Mouse (Mus musculus) lung, embryonic 15.5 days (tissue): ENCODE data around the gene 1700017D01Rik. TPM values are rescaled to one million over a fixed set of nuclear protein-coding genes. Genes with fewer than 3 reads are reported as not detected.

Experiments used
- polyA plus RNA-seq: library from polyadenylated mRNA; unstranded; fragments of >200 nt; fragmentation: Nextera tagmentation; extraction: Ambion mirVana; gene quantifications from 2 replicates; pipeline ENCODE4 v1.2.1, GENCODE M21; 2015

1700017D01Rik gene
- polyA plus RNA-seq, 1 experiment from 2014 or later = not detected

Other genes with a start within 250 kb of the 1700017D01Rik start
- gene Tmem109, start 248.9 kb downstream of the 1700017D01Rik start, polyA plus RNA-seq = 138 TPM in 2 replicates
- gene Prpf19, start 235.6 kb downstream of the 1700017D01Rik start, polyA plus RNA-seq = 35.8 and 39.8 TPM in 2 replicates
- gene Zp1, start 210.2 kb downstream of the 1700017D01Rik start, polyA plus RNA-seq = not detected in 2 replicates
- 0.09 and 0.11 TPM in 2 replicates for gene Ptgdr2, start 193.7 kb downstream of the 1700017D01Rik start, polyA plus RNA-seq
- gene Ccdc86, start 181.6 kb downstream of the 1700017D01Rik start, polyA plus RNA-seq = 26.2 and 26.6 TPM in 2 replicates
- gene Ms4a10, start 156.2 kb downstream of the 1700017D01Rik start, polyA plus RNA-seq = not detected in 2 replicates
- gene Ms4a15, start 137.6 kb downstream of the 1700017D01Rik start, polyA plus RNA-seq = 0.27 TPM in 1 of 2 replicates, not detected in the other
- not detected in 2 replicates for gene Ms4a18, start 112.8 kb downstream of the 1700017D01Rik start, polyA plus RNA-seq
- 0.19 TPM in 1 of 2 replicates, not detected in the other for gene Ms4a8a, start 49.8 kb downstream of the 1700017D01Rik start, polyA plus RNA-seq
- gene 1700025F22Rik, start 34.4 kb upstream of the 1700017D01Rik start, polyA plus RNA-seq = not detected in 2 replicates
- not detected in 2 replicates for gene Ms4a13, start 65.9 kb upstream of the 1700017D01Rik start, polyA plus RNA-seq
- not detected in 2 replicates for gene Ms4a12, start 101.6 kb upstream of the 1700017D01Rik start, polyA plus RNA-seq
- not detected in 2 replicates for gene Ms4a1, start 135.4 kb upstream of the 1700017D01Rik start, polyA plus RNA-seq
- gene Ms4a5, start 153.0 kb upstream of the 1700017D01Rik start, polyA plus RNA-seq = not detected in 2 replicates
- 0.05 and 0.06 TPM in 2 replicates for gene Ms4a14, start 183.6 kb upstream of the 1700017D01Rik start, polyA plus RNA-seq
- gene Ms4a7, start 205.3 kb upstream of the 1700017D01Rik start, polyA plus RNA-seq = 4.4 and 4.6 TPM in 2 replicates
- gene Ms4a4a, start 244.6 kb upstream of the 1700017D01Rik start, polyA plus RNA-seq = 4.6 and 6.4 TPM in 2 replicates